Mouse (Mus musculus) CH12.LX (cell line): ENCODE data around the gene Ttc22.

ENCODE experiments used
- CTCF ChIP-seq, 2 experiments: IDR thresholded peaks in 1 of 2; conservative IDR thresholded peaks in 1 of 2; 2 replicates each; pipeline ENCODE4 v1.5.1; 2011 to 2012; ENCODE audit warnings: low read depth in 2 of 2, low read length in 2 of 2, improper control_type of control experiment in 1 of 2, inconsistent platforms in 1 of 2, mild to moderate bottlenecking in 1 of 2, moderate library complexity in 1 of 2
- EP300 ChIP-seq: IDR thresholded peaks from 2 replicates; pipeline ENCODE4 v1.6.1; 2011; ENCODE audit warnings: low read length, improper control_type of control experiment
- HCFC1 ChIP-seq: IDR thresholded peaks from 2 replicates; pipeline ENCODE4 v1.6.1; 2012; ENCODE audit warnings: low read depth, mild to moderate bottlenecking, inconsistent platforms, low read length, improper control_type of control experiment
- PAX5 ChIP-seq: IDR thresholded peaks from 2 replicates; pipeline ENCODE4 v1.6.1; 2012; ENCODE audit warnings: low read length, inconsistent platforms, mixed read lengths
- TCF12 ChIP-seq: IDR thresholded peaks from 2 replicates; pipeline ENCODE4 v1.6.1; 2014; ENCODE audit warnings: low read depth, mild to moderate bottlenecking, inconsistent platforms, low read length, improper control_type of control experiment
- ZC3H11A ChIP-seq: IDR thresholded peaks from 2 replicates; pipeline ENCODE4 v1.6.1; 2012; ENCODE audit warnings: low read depth, mild to moderate bottlenecking, inconsistent platforms, low read length, improper control_type of control experiment

GRCm38 (mm10) chr4:106627809-106628208 is 5.6 kb downstream of the Ttc22 start:
- TF ChIP-seq EP300 (no peak), ZC3H11A (no peak), TCF12 (no peak), PAX5 (no peak), CTCF (conservative IDR thresholded peaks at IDR 0.05 in 1 of 2, IDR thresholded peaks at IDR 0.05 in 1 of 2; ENCODE audit: low read depth in 2 of 2, low read length in 2 of 2) (no peak), HCFC1 (no peak)
